Mouse (Mus musculus): Measurements from ENCODE around the gene Peg3. TPM values are rescaled to one million over a fixed set of nuclear protein-coding genes. Genes with fewer than 3 reads are reported as not detected.

Peg3 gene
- polyA plus RNA-seq, 1 experiment from 2014 or later: 99.0 TPM

- no peaks in the 10 kb centered on the region for H3K36me3 ChIP-seq (ENCODE audit: control insufficient read depth, insufficient read depth, low read length)
- H3K4me1 ChIP-seq (ENCODE audit: control insufficient read depth, insufficient read depth, low read length): no peaks in the 10 kb centered on the region
- DNase-seq (no peak), ATAC-seq (ENCODE audit: low FRiP score, low TSS enrichment) (no peak)
- no peak overlapping the region for H3K9ac ChIP-seq (replicated peaks; ENCODE audit: low read length)
- H3K27me3 ChIP-seq (ENCODE audit: control insufficient read depth, insufficient read depth, low read length): no peaks in the 10 kb centered on the region
- H3K9me3 ChIP-seq (ENCODE audit: control insufficient read depth, low read length): no peaks in the 10 kb centered on the region
- H3K4me3 ChIP-seq (replicated peaks; ENCODE audit: low read depth, low read length): no peak overlapping the region
- 16% methylated on average over 6 of the region's 6 CpGs for WGBS
- no peak overlapping the region for H3K4me2 ChIP-seq (ENCODE audit: low read length)
- H3K27ac ChIP-seq (replicated peaks; ENCODE audit: low read depth, low read length): no peak overlapping the region; the same call in 1 of the 2 replicates
Measured at GRCm38 (mm10) chr7:6760170-6760569, 29.9 kb upstream of the Peg3 start.

GRCm38 (mm10) chr7:6759698-6760097 is 29.5 kb upstream of the Peg3 start:
- no peak overlapping the region for H3K4me2 ChIP-seq (ENCODE audit: low read length)
- no peak for ATAC-seq (ENCODE audit: low FRiP score, low TSS enrichment)
- no peaks in the 10 kb centered on the region for H3K9me3 ChIP-seq (ENCODE audit: control insufficient read depth, low read length)
- no peak overlapping the region; the same call in 1 of the 2 replicates for H3K27ac ChIP-seq (replicated peaks; ENCODE audit: low read depth, low read length)
- no peak for DNase-seq
- no peak overlapping the region for H3K4me3 ChIP-seq (replicated peaks; ENCODE audit: low read depth, low read length)
- H3K27me3 ChIP-seq (ENCODE audit: control insufficient read depth, insufficient read depth, low read length): no peaks in the 10 kb centered on the region
- 62% methylated on average over 12 of the region's 12 CpGs for WGBS
- H3K4me1 ChIP-seq (ENCODE audit: control insufficient read depth, insufficient read depth, low read length): no peaks in the 10 kb centered on the region
- H3K9ac ChIP-seq (replicated peaks; ENCODE audit: low read length): no peak overlapping the region
- no peaks in the 10 kb centered on the region for H3K36me3 ChIP-seq (ENCODE audit: control insufficient read depth, insufficient read depth, low read length)

GRCm38 (mm10) chr7:6756777-6757291 is 26.6 kb upstream of the Peg3 start:
- H3K27me3 ChIP-seq (ENCODE audit: control insufficient read depth, insufficient read depth, low read length): no peaks in the 10 kb centered on the region
- H3K4me1 ChIP-seq (ENCODE audit: control insufficient read depth, insufficient read depth, low read length): peaks cover 7% of the 10 kb centered on the region
- H3K4me3 ChIP-seq (replicated peaks; ENCODE audit: low read depth, low read length): no peak overlapping the region
- 86% methylated on average over 4 of the region's 4 CpGs for WGBS
- no peak overlapping the region for H3K9ac ChIP-seq (replicated peaks; ENCODE audit: low read length)
- DNase-seq (no peak), ATAC-seq (ENCODE audit: low FRiP score, low TSS enrichment) (no peak)
- no peak overlapping the region for H3K4me2 ChIP-seq (ENCODE audit: low read length)
- H3K27ac ChIP-seq (replicated peaks; ENCODE audit: low read depth, low read length): no peak overlapping the region
- H3K9me3 ChIP-seq (ENCODE audit: control insufficient read depth, low read length): no peaks in the 10 kb centered on the region
- no peaks in the 10 kb centered on the region for H3K36me3 ChIP-seq (ENCODE audit: control insufficient read depth, insufficient read depth, low read length)

GRCm38 (mm10) chr7:6753440-6753839 is 23.2 kb upstream of the Peg3 start:
- ATAC-seq (ENCODE audit: low FRiP score, low TSS enrichment) (peak; percentile 31; the same call in 1 of the 2 replicates), DNase-seq (peak; percentile 71)
- 3% methylated on average over 4 of the region's 4 CpGs for WGBS
- Histone ChIP-seq H3K9ac (replicated peaks; ENCODE audit: low read length) (no peak overlapping the region), H3K4me2 (ENCODE audit: low read length) (no peak overlapping the region), H3K4me1 (ENCODE audit: control insufficient read depth, insufficient read depth, low read length) (peaks cover 11% of the 10 kb centered on the region), H3K27ac (replicated peaks; ENCODE audit: low read depth, low read length) (peak overlapping the region; percentile 49), H3K27me3 (ENCODE audit: control insufficient read depth, insufficient read depth, low read length) (no peaks in the 10 kb centered on the region), H3K36me3 (ENCODE audit: control insufficient read depth, insufficient read depth, low read length) (no peaks in the 10 kb centered on the region), H3K4me3 (replicated peaks; ENCODE audit: low read depth, low read length) (no peak overlapping the region), H3K9me3 (ENCODE audit: control insufficient read depth, low read length) (no peaks in the 10 kb centered on the region)

- Histone ChIP-seq H3K27ac (replicated peaks; ENCODE audit: low read depth, low read length) (no peak overlapping the region), H3K27me3 (ENCODE audit: control insufficient read depth, insufficient read depth, low read length) (no peaks in the 10 kb centered on the region), H3K9me3 (ENCODE audit: control insufficient read depth, low read length) (no peaks in the 10 kb centered on the region), H3K4me1 (ENCODE audit: control insufficient read depth, insufficient read depth, low read length) (peaks cover 15% of the 10 kb centered on the region), H3K36me3 (ENCODE audit: control insufficient read depth, insufficient read depth, low read length) (no peaks in the 10 kb centered on the region), H3K4me3 (replicated peaks; ENCODE audit: low read depth, low read length) (no peak overlapping the region), H3K4me2 (ENCODE audit: low read length) (no peak overlapping the region), H3K9ac (replicated peaks; ENCODE audit: low read length) (no peak overlapping the region)
- ATAC-seq (ENCODE audit: low FRiP score, low TSS enrichment) (no peak), DNase-seq (no peak)
- 45% methylated on average over 7 of the region's 7 CpGs for WGBS
Measured at GRCm38 (mm10) chr7:6749196-6749595, 19.0 kb upstream of the Peg3 start.

- Histone ChIP-seq H3K27me3 (ENCODE audit: control insufficient read depth, insufficient read depth, low read length) (no peaks in the 10 kb centered on the region), H3K9me3 (ENCODE audit: control insufficient read depth, low read length) (no peaks in the 10 kb centered on the region), H3K4me2 (ENCODE audit: low read length) (no peak overlapping the region), H3K4me1 (ENCODE audit: control insufficient read depth, insufficient read depth, low read length) (peaks cover 4% of the 10 kb centered on the region; the same call in 1 of the 2 replicates), H3K9ac (replicated peaks; ENCODE audit: low read length) (no peak overlapping the region), H3K4me3 (replicated peaks; ENCODE audit: low read depth, low read length) (no peak overlapping the region), H3K27ac (replicated peaks; ENCODE audit: low read depth, low read length) (no peak overlapping the region), H3K36me3 (ENCODE audit: control insufficient read depth, insufficient read depth, low read length) (no peaks in the 10 kb centered on the region)
- WGBS: 85% methylated on average over 10 of the region's 10 CpGs
- DNase-seq: no peak
- no peak for ATAC-seq (ENCODE audit: low FRiP score, low TSS enrichment)
Measured at GRCm38 (mm10) chr7:6744281-6744904, 14.2 kb upstream of the Peg3 start.

GRCm38 (mm10) chr7:6736060-6736459 is 5.8 kb upstream of the Peg3 start:
- ATAC-seq (ENCODE audit: low FRiP score, low TSS enrichment) (no peak), DNase-seq (no peak)
- WGBS: 67% methylated on average over 1 of the region's 1 CpGs
- Histone ChIP-seq H3K9me3 (ENCODE audit: control insufficient read depth, low read length) (no peaks in the 10 kb centered on the region), H3K4me2 (ENCODE audit: low read length) (peak overlapping the region; percentile 34; the same call in 1 of the 2 replicates), H3K27me3 (ENCODE audit: control insufficient read depth, insufficient read depth, low read length) (no peaks in the 10 kb centered on the region), H3K9ac (replicated peaks; ENCODE audit: low read length) (no peak overlapping the region), H3K36me3 (ENCODE audit: control insufficient read depth, insufficient read depth, low read length) (no peaks in the 10 kb centered on the region), H3K27ac (replicated peaks; ENCODE audit: low read depth, low read length) (no peak overlapping the region), H3K4me1 (ENCODE audit: control insufficient read depth, insufficient read depth, low read length) (no peaks in the 10 kb centered on the region), H3K4me3 (replicated peaks; ENCODE audit: low read depth, low read length) (no peak overlapping the region)

GRCm38 (mm10) chr7:6731930-6732329 is 1.7 kb upstream of the Peg3 start:
- H3K9me3 ChIP-seq (ENCODE audit: control insufficient read depth, low read length): peaks cover 30% of the 10 kb centered on the region
- ATAC-seq (ENCODE audit: low FRiP score, low TSS enrichment): no peak
- DNase-seq: peak; percentile 34
- 55% methylated on average over 4 of the region's 4 CpGs for WGBS
- peak overlapping the region; percentile 56 for H3K4me2 ChIP-seq (ENCODE audit: low read length)
- peak overlapping the region; percentile 43 for H3K27ac ChIP-seq (replicated peaks; ENCODE audit: low read depth, low read length)
- no peaks in the 10 kb centered on the region for H3K36me3 ChIP-seq (ENCODE audit: control insufficient read depth, insufficient read depth, low read length)
- H3K4me1 ChIP-seq (ENCODE audit: control insufficient read depth, insufficient read depth, low read length): no peaks in the 10 kb centered on the region
- H3K27me3 ChIP-seq (ENCODE audit: control insufficient read depth, insufficient read depth, low read length): no peaks in the 10 kb centered on the region
- peak overlapping the region; percentile 53 for H3K9ac ChIP-seq (replicated peaks; ENCODE audit: low read length)
- H3K4me3 ChIP-seq (replicated peaks; ENCODE audit: low read depth, low read length): peak overlapping the region; percentile 56

GRCm38 (mm10) chr7:6731373-6731772 is 1.1 kb upstream of the Peg3 start:
- Histone ChIP-seq H3K36me3 (ENCODE audit: control insufficient read depth, insufficient read depth, low read length) (no peaks in the 10 kb centered on the region), H3K4me2 (ENCODE audit: low read length) (peak overlapping the region; percentile 56), H3K4me1 (ENCODE audit: control insufficient read depth, insufficient read depth, low read length) (no peaks in the 10 kb centered on the region), H3K9ac (replicated peaks; ENCODE audit: low read length) (peak overlapping the region; percentile 53), H3K27ac (replicated peaks; ENCODE audit: low read depth, low read length) (0 out of 2 replicates have a peak overlapping the region, but pooled peaks have one; percentile 43), H3K27me3 (ENCODE audit: control insufficient read depth, insufficient read depth, low read length) (no peaks in the 10 kb centered on the region), H3K9me3 (ENCODE audit: control insufficient read depth, low read length) (peaks cover 30% of the 10 kb centered on the region), H3K4me3 (replicated peaks; ENCODE audit: low read depth, low read length) (peak overlapping the region; percentile 56)
- DNase-seq (no peak), ATAC-seq (ENCODE audit: low FRiP score, low TSS enrichment) (no peak)
- 47% methylated on average over 3 of the region's 3 CpGs for WGBS
